Mouse (Mus musculus) bone marrow macrophage, adult 2 months (primary cell): ENCODE measurements around the gene Atl2.

Source experiments
- CTCF ChIP-seq: IDR thresholded peaks from 2 replicates; pipeline ENCODE4 v1.5.1; 2012; ENCODE audit warnings: low read depth, mild to moderate bottlenecking, low read length, moderate library complexity
- POLR2A ChIP-seq: IDR thresholded peaks from 2 replicates; pipeline ENCODE4 v1.6.1; 2012; ENCODE audit warnings: mild to moderate bottlenecking, low read depth, low read length, borderline replicate concordance

- TF ChIP-seq POLR2A = no peak
- TF ChIP-seq CTCF = no peak
Measured at GRCm38 (mm10) chr17:79832284-79832683, 63.6 kb downstream of the Atl2 start.
